Mouse (Mus musculus) embryonic fibroblast, embryonic 13.5 days (primary cell): ENCODE data around the gene Stra6l.

Source experiments
- CTCF ChIP-seq: IDR thresholded peaks from 2 replicates; pipeline ENCODE4 v1.5.1; 2011; ENCODE audit warnings: mild to moderate bottlenecking, control low read depth, low read length, moderate library complexity, borderline replicate concordance; ENCODE audit not compliant: insufficient read depth
- POLR2A ChIP-seq: IDR thresholded peaks from 2 replicates; pipeline ENCODE4 v1.6.1; 2011; ENCODE audit warnings: low read depth, mild to moderate bottlenecking, control low read depth, low read length, moderate library complexity

DNA sequence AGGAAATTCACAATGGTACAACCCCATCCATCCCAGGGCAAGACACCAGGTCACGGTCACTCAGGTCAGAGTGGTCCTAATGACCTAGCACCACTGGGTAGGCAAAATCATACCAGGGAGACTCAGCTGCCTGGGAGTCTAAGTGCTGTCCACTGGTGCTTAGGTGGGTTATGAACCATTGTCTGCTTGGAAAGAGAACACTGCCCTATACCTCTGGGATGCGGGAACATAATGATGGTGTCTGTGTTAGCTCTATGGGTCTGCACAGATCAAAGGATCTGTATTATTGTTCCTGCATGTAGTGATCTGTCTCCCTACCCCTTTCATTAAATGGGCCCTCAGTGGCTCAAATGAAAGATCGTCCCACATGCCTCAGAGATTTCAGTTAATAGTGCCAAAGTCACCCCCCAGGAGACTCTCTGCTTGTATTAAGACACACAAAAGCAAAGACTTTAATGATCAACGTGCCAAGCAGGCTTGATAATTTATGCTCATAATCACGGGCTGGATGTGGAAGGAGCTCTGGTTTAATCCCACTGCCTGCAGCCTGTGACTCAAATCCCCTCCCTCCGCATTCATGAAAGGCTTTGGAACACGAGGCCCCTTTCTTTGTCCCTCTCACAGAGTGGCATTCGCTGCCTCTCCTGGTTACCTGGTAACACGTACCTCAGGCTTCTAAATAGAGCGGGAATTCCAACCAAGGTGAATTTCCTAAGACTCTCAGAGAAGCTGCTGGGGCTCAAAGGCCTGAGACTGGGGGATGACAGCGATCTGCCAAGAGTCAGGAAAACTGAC, 25.5 kb upstream of the Stra6l start:
- no peak for TF ChIP-seq CTCF
- no peak for TF ChIP-seq POLR2A
